Mouse (Mus musculus) large intestine, adult 2 months (tissue): Measurements from ENCODE around the gene Mmadhc. TPM values are rescaled to one million over a fixed set of nuclear protein-coding genes. Genes with fewer than 3 reads are reported as not detected.

Source experiments
- DNase-seq: peaks from one replicate; pipeline ENCODE4 v3.0.0-alpha.2; 2012; ENCODE audit warnings: low read depth, low spot score
- WGBS: fragments of 180-500 bp; shearing (Covaris S2); methylation state at CpG from one replicate; pipeline ENCODE4 v1.1.7; 2018; 5-methylcytosine and 5-hydroxymethylcytosine counted together
- polyA plus RNA-seq: library from polyadenylated mRNA; depleted of rRNA; stranded (reverse); fragments of >200 nt; gene quantifications from 2 replicates; pipeline ENCODE4 v1.2.3, GENCODE M21; 2012; rRNA removed

Mmadhc gene
- polyA plus RNA-seq = 54.9 and 56.0 TPM in 2 replicates

DNA sequence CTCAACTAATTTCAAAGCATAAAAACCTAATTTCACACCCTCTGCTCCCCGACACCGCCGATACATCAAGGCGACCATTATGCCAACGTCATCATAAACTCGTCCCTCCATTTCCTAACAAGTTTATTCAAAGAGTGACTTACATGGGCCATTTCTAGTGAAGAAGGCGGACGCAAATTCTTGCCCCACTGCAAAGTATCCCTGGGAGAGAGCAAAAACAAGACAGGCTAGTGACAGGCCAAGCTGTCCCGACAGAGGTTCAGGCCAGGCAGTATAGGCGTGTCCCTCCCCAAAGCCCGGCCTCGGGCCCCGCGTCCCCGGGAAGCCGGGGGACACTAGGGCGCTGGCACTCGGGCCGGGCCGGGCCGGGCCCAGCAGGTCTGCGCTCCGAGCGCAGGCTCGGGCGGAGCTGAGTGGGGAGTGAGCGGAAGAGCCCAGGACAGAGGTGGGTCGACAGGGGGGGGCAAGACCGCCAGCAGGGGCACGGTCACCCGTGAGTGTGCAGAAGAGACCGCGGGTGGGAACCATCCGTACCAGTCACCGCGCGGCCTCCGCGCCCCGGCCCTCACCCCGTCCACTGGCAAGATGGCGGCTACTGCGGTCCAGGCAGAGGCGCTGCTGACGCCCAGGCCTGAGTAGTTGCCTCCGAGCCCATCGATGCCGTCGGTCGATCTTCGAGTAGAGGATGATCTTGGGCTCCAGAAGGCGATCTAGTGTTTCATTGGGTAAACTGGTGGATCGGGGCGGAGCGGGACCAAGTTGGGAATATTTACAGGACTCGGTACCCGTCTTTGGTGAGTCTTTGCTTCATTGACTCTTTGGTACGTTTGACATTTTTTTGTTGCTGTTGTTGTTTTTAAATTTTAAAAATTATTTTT is at the start of gene Mmadhc:
Mmadhc (minus strand) TSS at position 693 of the 878 bp plus-strand sequence.
- DNase-seq = peak; percentile 84
- WGBS = under 1% methylated on average over 58 of the region's 58 CpGs

DNA sequence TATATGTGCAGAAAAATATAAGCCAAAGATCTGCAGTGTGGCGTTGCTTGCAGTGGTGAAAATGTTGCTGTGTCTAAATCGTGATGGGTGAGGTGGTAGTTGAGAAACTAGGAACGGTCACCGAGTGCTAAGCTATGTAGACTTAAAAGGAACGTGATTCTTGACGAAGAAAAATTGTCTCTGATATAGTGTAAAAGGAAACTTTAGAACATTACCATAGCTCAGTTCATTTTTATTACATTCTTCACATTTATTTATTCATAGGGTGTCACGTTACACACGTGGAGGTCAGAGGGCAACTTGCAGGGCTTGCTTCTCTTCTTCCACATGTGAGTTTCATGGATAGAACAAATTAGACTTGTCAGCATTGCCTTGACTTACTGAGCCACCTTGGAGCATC is 47.0 kb upstream of the Mmadhc start:
- no peak for DNase-seq
- 73% methylated on average over 8 of the region's 8 CpGs for WGBS

DNA sequence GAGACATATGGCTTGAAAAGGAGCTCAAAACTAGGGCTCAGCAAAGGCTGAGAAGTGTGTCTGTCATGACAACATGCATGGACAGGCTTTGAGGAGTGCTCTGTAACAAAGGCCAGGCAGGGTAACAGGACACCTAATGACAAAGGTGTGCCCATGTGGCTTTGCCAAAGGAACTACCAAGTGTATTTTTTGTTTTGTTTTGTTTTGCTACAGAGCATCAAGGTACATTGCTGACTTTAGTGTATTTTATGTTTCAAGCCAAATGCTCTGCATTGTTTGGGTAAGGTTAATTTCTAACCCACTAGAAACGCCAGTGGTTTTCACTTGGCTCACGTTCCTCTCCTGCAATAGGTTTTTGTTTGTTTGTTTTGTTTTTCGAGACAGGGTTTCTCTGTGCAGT is 42.5 kb upstream of the Mmadhc start:
- 26% methylated on average over 3 of the region's 3 CpGs for WGBS

DNA sequence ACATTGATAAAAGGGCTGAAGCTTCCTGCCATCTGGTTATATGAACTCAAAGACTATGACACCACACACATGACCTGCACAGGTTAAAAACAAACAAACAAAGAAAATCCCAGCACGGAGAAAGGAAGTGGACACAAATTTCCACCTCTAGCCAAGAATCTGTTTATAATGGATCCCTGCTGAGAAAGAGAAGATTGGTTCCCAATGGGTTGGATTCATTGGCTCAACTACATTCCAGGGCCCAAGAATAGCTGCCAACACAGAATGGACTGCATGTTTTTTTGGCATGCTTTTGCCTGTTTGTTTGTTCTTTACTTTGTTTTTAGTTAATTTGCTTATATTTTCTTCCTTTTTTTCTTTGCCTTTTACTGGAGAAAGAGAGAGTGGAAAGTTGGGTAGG is 41.0 kb upstream of the Mmadhc start:
- WGBS = 57% methylated on average over 1 of the region's 1 CpGs
- no peak for DNase-seq

More for the DNA sequence above, 42.5 kb upstream of the Mmadhc start:
- DNase-seq = no peak

DNA sequence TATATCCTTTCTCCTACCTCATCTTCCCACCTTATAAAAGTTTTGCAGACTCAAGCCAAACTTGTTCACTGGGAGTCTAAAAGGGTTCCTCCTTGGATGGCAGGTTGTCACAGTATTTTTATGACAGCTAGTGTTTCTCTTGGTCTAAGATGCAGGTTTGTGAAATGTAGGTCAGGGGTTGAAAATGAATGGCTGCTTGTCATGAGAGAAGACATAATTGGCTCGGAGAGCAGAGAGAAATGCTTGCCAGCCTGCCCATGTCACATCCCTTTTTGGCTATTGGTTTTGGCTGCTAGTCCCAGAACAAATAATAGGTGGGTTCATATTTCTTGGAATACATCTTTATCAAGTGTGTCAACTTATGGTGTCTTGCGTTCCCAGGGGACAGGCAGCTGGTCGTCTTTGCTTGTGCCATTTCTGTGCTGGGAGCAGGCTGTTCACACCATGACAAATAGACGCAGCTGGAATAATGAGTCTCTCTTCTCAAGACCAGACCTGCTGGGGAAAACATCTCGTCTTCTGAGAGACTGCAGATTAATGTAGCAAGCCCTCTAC is 35.2 kb upstream of the Mmadhc start:
- no peak for DNase-seq
- WGBS = 38% methylated on average over 5 of the region's 5 CpGs

DNA sequence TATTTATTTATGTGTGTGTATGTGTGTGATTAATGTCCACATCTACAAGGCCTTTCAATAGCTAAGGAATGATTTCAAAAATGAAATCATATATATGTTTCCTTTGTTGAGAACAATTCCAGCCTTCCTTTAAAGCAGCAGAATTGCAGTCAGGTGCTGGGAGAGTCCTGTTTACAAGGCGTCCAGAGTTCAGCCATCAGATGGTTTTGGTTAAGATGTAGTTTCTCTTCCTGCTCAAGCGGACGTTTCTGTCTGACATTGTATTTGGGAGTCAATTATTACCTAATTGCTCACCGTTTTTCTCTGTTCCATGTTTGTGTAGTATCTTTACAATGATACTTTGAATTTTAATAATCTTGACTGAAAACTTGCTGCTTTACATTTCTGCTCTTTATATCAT is 31.6 kb upstream of the Mmadhc start:
- DNase-seq = no peak

DNA sequence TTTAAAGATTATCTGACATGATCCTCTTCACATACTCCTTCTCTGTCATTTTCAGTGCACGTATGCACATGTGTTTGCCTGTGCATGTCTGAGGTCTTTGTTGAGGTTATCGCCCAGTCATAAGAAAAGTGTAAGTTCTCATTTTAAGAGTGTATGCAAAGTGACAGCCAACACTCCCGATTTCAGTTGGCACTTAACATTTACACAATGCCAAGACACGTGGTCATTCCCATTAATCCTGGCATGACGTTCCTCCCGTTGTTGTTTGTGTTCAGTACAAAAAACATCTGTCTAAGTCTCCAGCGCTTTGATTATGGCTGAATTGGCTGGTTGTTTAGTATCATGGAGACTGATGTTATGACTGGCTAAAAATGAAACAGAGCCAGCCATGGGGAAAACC is 28.2 kb upstream of the Mmadhc start:
- 72% methylated on average over 7 of the region's 7 CpGs for WGBS
- no peak for DNase-seq

More for the DNA sequence above, 31.6 kb upstream of the Mmadhc start:
- WGBS = 32% methylated on average over 4 of the region's 4 CpGs

DNA sequence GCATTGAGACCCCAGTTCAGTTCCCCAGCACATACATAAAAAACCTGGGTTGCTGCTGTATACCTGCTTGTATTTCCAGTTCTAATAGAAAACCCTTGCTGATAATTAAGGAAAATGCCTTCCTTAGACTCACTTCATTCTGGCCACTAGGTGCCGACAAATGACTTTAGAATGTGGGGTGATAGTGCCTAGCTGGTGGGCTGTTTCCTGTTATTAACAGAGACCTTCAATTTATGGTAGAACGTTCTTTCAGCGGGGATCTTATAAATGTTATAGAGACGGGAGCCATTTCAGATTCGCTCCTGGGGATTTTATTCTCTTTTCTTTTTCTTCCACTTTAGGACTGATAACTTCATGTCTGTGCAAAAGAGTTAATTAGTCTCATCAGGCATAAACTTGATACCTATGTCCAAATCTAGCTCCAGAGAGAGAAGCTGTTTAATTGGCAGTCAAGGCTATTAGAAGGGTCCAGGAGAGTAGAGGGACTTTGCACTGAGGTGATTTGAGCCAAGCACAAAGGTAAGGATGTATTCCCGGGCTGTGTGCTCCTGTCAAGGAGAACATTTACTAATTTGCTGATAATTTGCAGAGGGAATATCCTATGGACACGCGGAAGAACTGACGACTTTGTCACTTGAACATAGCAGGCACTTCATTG is 10.2 kb upstream of the Mmadhc start:
- 33% methylated on average over 9 of the region's 9 CpGs for WGBS
- DNase-seq = no peak

DNA sequence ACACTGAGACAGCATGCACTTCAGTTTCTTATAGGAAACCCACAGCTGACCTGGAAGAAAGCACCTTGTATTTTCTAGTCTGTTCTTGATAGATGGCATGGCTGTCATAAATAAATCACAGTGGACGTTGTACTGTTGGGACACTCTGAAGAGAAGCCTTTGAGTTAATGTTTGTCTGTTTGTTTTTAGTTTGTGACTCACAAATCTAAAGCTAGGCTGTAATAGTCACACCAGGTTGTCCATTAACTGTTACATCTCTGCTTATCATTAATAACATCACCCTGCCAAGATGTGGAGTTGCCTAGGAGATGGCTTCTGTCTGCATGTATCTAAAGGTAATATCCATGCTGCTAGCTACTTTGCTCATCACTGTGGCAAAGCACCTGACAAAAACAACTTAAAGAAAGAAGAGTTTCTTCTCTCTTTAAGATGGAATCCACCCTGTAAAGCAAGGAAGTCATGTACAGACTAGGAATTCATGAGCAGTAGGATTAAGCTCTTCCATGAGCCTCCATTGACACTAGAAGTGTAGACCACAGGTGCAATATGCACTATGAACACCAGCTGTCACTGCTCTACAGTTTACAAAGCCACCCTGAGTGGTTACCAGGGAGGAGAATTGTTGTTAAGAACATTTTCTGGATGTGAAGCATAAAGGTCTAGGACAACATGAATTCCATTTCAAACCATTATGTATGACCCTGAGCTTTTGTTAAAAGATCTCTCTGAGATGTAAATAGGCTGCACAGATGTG is 8.4 kb upstream of the Mmadhc start:
- no peak for DNase-seq

DNA sequence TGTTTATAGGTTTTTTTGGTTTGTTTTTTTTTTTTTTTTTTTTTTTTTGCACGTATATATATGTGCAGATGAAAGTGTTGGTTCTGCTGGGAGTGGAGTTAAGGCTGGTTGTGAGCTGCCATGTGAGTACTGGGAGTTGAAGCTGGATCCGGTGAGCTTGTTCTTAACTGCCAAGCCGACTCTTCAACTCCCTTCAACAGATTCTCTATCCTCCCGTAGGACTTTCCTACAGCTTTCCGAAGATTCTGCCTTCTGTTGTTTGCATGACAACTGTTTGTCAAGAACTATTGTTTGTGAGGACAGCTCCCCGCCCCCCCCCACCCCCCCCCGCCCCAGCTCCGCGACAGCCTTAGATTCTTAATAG is 368 bp upstream of the Mmadhc start:
- WGBS = 2% methylated on average over 9 of the region's 9 CpGs
- no peak for DNase-seq

More for the DNA sequence above, 8.4 kb upstream of the Mmadhc start:
- WGBS = 37% methylated on average over 1 of the region's 1 CpGs

DNA sequence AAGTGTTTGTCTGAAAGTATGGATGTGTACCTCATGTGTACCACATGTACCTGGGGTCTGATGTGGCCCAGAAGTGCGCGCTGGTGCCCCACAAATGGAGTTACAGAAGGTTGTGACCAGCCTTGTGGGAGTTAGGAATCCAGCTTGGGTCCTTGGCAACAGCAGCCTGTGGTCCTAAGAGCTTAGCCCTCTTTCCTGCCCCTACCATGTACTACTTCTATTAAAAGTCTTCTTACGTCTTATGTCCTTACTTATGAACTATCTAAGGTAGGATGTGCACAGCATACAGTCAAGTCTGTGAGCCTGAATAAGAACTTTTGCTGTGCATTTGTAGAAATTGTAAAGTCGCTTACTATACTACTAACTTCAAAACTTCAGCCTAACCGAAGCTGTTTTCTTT is 1.0 kb downstream of the Mmadhc start:
- no peak for DNase-seq
- WGBS = 30% methylated on average over 5 of the region's 5 CpGs

DNA sequence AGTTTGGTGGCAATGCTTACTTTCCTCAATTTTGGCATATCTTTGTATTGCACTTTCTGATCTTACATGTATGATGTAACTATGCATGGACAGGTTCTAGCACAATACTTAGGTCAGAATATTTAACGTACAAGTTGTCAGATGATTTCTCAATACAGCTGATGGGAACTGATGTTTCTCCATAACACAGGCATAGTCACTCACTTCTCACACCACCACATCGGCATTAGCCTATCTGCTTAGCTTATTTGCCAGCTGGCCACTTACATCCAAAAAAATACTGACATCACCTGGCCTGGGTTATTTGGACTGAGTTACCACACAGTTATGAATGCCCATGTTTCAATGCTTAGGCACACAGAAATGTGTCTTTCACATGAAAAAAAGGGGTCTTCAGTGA is 2.5 kb downstream of the Mmadhc start:
- no peak for DNase-seq

DNA sequence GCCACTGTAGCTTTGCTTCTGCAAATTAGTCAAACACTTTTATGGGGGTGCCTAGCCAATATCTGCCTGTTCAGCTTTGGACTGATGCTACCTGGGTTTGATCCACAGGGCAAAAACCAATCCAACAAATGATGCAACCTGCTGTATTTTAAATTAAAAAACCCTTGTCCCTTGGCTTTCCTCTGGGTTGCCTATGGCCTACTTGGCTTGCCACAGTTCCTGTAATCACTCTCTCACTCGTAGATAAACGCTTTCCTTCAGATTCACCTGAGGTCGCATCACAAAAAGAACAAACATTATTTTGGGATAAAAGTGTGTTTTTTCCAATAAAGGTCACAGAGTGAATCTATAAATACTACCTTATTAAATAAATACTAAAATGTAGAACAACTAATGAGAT is 3.0 kb downstream of the Mmadhc start:
- no peak for DNase-seq
- 53% methylated on average over 3 of the region's 3 CpGs for WGBS

More for the DNA sequence above, 2.5 kb downstream of the Mmadhc start:
- WGBS = 70% methylated on average over 2 of the region's 2 CpGs

DNA sequence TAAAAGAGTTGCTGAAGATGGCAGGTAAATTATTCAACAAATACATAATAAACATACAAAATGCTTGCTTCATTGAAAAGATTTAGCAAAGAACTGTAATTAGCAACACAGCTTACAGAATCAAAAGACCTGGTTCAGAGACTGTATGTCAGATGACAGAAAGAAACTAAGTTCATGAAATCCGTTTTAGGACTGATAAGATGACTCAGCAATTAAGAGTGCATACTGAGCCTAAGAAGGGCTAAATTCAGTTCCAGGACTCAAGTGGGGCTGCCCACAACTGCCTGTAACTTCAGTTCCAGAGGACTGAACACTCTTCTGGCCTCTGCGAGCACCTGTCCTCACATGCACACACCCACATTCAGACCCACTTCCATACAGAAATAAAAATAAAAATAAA is 4.7 kb downstream of the Mmadhc start:
- 69% methylated on average over 2 of the region's 2 CpGs for WGBS
- no peak for DNase-seq

DNA sequence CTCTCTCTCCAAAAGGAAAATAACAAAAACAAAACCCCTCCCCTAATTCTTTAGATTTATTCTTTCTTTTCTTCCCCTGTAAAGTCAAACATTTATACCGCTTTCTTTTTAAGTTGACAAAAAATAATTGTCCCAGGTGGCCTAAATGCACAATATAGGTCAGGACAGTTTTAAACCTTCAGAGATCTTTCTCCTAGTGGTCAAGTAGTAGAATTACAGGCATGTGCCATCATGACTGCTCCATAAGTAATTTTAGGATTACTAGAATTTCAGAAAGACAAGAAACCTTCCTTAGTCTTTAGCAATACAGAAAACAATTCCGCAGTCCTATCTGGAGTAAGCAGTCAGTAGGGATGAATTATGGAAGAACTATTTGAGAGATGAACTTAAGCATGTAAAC is 5.8 kb downstream of the Mmadhc start:
- DNase-seq = no peak
- WGBS = 88% methylated on average over 2 of the region's 2 CpGs

DNA sequence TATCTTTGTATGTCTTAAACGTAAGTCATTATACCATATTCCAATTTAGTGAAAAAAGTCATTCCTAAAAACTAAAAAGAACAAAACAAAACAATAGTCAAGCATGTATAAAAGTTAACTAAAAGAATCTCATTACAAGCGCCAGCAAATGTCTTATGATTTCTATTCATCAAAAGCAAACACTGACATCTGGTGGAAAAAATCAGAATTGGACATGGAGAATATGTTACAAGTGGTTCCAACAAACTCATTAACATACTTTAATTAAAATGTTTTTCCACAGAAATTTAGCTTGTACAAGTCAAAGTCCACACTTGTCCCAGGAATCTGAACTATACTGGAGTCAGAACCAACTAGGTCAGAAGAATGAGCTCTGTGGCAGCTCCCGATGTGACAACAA is 11.8 kb downstream of the Mmadhc start:
- DNase-seq = no peak
- 67% methylated on average over 3 of the region's 3 CpGs for WGBS

DNA sequence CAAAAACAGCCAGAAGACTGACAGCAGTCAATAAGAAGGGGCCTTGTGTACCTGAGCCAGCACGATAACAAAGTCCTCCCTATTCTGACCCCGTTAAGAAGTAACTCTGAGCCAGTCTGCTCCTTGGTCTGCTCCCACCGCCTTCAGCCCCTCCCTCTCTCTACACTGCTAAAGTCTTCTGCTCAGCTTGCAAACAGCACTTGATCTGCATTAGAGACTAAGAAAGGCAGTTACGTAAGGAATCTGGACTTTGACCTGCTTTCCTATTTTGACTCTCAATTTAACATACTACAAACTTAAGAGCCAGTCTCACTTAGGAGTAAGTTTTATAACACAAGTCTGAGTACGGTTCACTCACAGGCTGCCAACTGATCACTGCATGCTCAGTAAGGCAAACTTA is 12.6 kb downstream of the Mmadhc start:
- WGBS = 33% methylated on average over 5 of the region's 5 CpGs
- DNase-seq = no peak

DNA sequence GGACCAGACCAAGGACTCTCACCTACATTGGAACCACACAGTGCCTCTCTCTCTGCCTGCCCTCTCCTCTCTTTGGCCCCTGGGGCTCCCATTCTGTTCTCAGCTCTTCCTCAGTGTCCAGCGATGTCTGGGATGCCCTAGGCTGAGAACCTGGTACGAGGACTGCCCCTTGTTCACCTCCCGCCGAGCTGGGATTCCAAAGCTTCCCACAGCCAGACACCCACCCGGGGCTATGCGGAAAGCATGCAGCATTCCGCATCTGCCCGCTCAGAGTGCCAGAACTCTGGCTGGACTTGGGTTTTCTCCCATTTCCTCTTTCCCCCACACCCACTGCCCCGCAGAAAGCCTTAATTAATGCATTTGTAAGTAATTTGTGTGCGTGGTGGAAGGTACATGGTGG is 19.9 kb downstream of the Mmadhc start:
- DNase-seq = no peak
- WGBS = 82% methylated on average over 10 of the region's 10 CpGs

DNA sequence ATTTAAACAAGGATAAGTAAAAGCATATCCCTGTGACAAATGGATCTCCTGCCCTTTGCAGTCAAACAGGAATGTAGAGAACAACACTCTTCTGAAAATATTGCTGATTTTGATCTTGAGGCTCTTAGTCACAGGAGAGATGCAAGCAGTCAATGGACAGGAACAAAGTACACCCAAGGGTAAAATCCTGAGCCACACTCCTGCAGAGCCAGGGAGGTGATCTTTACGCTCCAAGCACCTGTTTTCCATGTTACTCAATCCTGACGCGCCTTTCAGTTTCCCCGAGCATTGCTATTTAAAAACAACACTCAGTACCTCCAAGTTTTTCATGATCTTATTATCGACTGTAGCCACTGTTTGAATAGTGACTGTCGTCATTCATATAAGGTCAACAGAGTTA is 23.2 kb downstream of the Mmadhc start:
- DNase-seq = no peak
- WGBS = 30% methylated on average over 6 of the region's 6 CpGs

DNA sequence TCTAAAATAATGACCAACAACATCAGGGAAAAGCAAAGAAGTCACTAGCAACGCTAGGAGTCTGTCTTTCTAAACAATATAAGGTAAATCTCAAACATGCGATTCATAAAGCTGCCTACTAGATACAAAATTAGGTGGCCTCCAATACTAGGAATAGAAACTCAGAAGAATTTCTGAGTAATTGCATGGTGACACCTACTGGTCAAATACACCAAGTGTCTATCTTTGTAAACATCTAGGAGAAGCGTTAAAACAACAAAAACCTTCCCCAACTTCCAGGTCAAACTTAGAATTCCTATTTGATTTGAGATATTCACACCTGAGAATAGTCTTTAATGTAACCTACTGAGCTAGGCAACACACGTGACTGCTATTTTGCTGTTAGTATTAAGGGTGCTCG is 24.4 kb downstream of the Mmadhc start:
- no peak for DNase-seq
- WGBS = 30% methylated on average over 5 of the region's 5 CpGs
